Mouse (Mus musculus): ENCODE results near the gene Gckr.

The Gckr gene

GRCm38 (mm10) chr5:31297047-31297757, at the start of gene Gckr:
TSS of gene Gckr (plus strand) at chr5:31297443.
- DNase-seq (ENCODE audit: low read depth, low spot score) = no peak

- DNase-seq (ENCODE audit: low read depth, low spot score) = no peak
These were observed 46.5 kb upstream of the Gckr start for GRCm38 (mm10) chr5:31250716-31251115.

- DNase-seq (ENCODE audit: low read depth, low spot score) = peak; percentile 42
These were observed 45.6 kb upstream of the Gckr start, which contains the start of gene Krtcap3 for GRCm38 (mm10) chr5:31251541-31252101. TSS of gene Krtcap3 (plus strand) at chr5:31251691.

GRCm38 (mm10) chr5:31252151-31252550, 45.1 kb upstream of the Gckr start:
- no peak for DNase-seq (ENCODE audit: low read depth, low spot score)

GRCm38 (mm10) chr5:31252795-31253545, 44.3 kb upstream of the Gckr start:
- no peak for DNase-seq (ENCODE audit: low read depth, low spot score)

- no peak for DNase-seq (ENCODE audit: low read depth, low spot score)
These were observed 43.4 kb upstream of the Gckr start for GRCm38 (mm10) chr5:31253806-31254205.

GRCm38 (mm10) chr5:31254452-31254851, 42.8 kb upstream of the Gckr start:
- no peak for DNase-seq (ENCODE audit: low read depth, low spot score)

GRCm38 (mm10) chr5:31254901-31255300, 42.3 kb upstream of the Gckr start:
- DNase-seq (ENCODE audit: low read depth, low spot score) = no peak

- DNase-seq (ENCODE audit: low read depth, low spot score) = no peak
These were observed 41.9 kb upstream of the Gckr start for GRCm38 (mm10) chr5:31255381-31255780.

GRCm38 (mm10) chr5:31255971-31256370, 41.3 kb upstream of the Gckr start:
- DNase-seq (ENCODE audit: low read depth, low spot score) = no peak

- DNase-seq (ENCODE audit: low read depth, low spot score) = no peak
These were observed 39.6 kb upstream of the Gckr start for GRCm38 (mm10) chr5:31257616-31258015.

GRCm38 (mm10) chr5:31266101-31266500, 31.1 kb upstream of the Gckr start:
- no peak for DNase-seq (ENCODE audit: low read depth, low spot score)

- no peak for DNase-seq (ENCODE audit: low read depth, low spot score)
These were observed 29.6 kb upstream of the Gckr start for GRCm38 (mm10) chr5:31267686-31268085.

GRCm38 (mm10) chr5:31273018-31273417, 24.2 kb upstream of the Gckr start:
- no peak for DNase-seq (ENCODE audit: low read depth, low spot score)

- no peak for DNase-seq (ENCODE audit: low read depth, low spot score)
These were observed 17.8 kb upstream of the Gckr start for GRCm38 (mm10) chr5:31279245-31279988.

- DNase-seq (ENCODE audit: low read depth, low spot score) = no peak
These were observed 9.0 kb upstream of the Gckr start for GRCm38 (mm10) chr5:31288225-31288624.

- DNase-seq (ENCODE audit: low read depth, low spot score) = no peak
These were observed 8.6 kb upstream of the Gckr start for GRCm38 (mm10) chr5:31288655-31289054.

GRCm38 (mm10) chr5:31289626-31290230, 7.5 kb upstream of the Gckr start:
- no peak for DNase-seq (ENCODE audit: low read depth, low spot score)

- DNase-seq (ENCODE audit: low read depth, low spot score) = peak; percentile 100
These were observed 6.5 kb upstream of the Gckr start, which contains the start of gene Ift172 for GRCm38 (mm10) chr5:31290521-31291360. TSS of gene Ift172 (minus strand) at chr5:31291116.

GRCm38 (mm10) chr5:31291361-31291688, 5.9 kb upstream of the Gckr start:
- DNase-seq (ENCODE audit: low read depth, low spot score) = no peak
